Mouse (Mus musculus) G1E-ER4 (cell line): ENCODE data around the gene Sec23ip. TPM values are rescaled to one million over a fixed set of nuclear protein-coding genes. Genes with fewer than 3 reads are reported as not detected.
A peak's percentile ranks its signal among the peaks of the same experiment; 100 is the strongest.

Experiments
- GATA1 ChIP-seq: IDR thresholded peaks from one replicate; pipeline ENCODE4 v1.8.0; 2012; ENCODE audit warnings: low read length, inconsistent platforms
- polyA plus RNA-seq: library from polyadenylated mRNA; stranded (reverse); fragments of >175 nt; gene quantifications from 2 replicates; pipeline ENCODE4 v1.2.3, GENCODE M21; 2012

Gene Sec23ip
- 13.2 and 17.0 TPM in 2 replicates for polyA plus RNA-seq

DNA sequence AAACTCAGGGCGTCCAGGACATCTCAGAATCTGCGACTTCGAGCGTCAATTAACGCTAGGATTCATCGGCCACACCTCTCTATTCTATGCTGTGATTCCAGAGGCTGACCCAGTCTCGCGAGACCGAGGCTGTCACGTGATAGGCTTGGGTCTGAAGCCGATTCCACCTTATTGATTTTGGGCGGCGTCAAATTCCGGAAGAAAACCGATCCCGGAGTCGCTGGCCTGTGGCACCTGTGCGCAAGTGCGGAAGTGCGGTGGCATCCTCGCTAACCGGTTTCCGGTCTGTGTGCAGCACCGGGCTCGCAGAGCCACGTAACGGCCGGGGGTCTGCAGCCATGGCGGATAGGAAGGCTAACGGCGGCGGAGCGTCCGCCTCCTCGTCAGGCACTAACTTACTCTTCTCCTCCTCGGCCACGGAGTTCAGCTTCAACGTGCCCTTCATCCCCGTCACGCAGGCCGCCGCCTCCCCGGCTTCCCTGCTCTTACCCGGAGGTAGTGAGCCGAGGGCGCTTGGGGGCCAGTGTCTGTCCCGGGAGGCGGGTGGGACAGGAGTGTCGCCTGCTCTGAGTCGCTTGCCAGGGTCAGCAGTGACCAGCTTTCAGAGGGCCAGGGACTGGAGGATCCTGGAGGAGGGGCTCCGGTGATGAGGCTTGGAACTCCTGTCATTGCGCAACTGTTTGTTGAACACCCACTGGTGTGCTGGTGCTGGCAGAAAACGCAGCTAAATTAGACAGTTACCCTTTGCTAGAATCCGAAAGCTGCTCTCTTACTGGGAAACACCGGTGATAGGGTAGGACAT lies at the start of gene Sec23ip:
TSS of gene Sec23ip (plus strand) at position 260 of the 802 bp plus-strand sequence.
- TF ChIP-seq GATA1 = no peak

DNA sequence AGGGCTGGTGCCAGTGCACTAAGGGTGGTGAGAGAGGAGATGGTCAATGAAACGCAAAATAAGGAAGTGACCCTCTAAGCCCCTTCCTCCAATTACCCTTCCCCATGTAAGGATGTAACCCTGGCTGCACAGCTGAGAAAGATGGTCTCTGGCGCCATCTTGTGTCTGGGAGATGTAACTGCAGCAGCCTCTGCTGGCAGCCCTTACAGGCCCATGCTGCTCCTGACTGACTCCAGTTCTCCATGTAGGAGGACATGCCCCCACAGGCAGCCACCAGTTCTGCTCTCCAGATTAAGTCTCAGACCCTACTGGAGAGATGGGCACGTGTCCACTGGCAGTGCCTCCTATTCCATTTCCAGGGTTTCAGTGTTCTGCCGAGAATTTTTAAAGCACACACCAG lies 39.0 kb upstream of the Sec23ip start:
- no peak for TF ChIP-seq GATA1

DNA sequence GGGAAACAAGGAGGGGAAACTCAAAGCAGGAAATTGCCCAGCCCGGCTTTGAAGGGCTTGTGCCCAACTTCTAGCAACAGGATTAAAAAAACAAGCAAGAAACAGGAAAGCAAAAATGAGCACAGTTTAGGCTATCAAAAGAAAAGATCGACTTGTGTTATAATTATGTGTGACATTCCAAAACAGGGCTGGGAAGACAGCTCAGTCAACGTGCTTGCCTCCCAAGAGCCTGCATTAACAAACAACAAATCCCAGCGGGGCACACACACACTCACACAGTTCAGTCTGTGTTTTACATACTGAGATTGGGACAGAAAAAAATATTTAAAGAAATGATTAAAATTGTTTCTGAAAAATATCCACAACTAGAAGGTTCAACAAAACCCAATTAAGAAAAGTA lies 26.8 kb upstream of the Sec23ip start:
- no peak for TF ChIP-seq GATA1

DNA sequence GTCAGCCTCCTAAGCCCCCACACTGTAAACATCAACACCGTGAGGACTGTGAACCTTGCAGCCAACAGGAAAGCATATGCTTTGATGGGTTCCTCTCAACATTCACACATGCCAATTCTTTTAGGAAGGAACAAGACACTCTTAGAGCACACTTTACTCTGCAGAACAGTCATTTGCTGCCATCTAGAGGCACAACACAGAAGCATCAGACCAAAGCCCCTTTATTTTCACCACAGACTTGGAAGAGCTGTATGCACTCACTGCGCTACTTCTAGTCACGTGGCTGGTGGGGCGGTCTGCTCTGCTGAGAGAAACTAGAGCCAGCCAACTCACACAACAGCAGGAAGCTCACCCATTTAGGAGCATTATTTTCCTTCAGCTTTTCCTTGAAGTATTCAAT lies 20.0 kb upstream of the Sec23ip start:
- no peak for TF ChIP-seq GATA1

DNA sequence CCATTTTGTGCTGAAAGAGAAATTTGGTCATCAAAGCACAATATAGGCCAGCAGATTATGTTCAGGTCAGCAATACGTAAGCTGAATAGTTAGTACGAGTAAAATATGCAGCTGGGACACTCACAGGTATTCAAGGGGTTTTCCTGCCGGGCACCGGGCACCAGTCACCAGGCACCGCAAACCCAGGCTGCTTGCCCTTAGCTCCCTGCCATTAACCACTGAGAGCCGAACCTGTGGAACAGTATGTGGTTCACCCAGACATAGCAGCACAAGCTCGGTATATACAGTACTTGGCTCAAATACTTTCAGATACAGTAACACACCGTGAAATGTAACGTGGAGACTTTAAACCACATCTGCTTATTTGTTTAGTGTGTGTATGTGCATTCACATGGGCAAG lies 19.6 kb upstream of the Sec23ip start:
- no peak for TF ChIP-seq GATA1

DNA sequence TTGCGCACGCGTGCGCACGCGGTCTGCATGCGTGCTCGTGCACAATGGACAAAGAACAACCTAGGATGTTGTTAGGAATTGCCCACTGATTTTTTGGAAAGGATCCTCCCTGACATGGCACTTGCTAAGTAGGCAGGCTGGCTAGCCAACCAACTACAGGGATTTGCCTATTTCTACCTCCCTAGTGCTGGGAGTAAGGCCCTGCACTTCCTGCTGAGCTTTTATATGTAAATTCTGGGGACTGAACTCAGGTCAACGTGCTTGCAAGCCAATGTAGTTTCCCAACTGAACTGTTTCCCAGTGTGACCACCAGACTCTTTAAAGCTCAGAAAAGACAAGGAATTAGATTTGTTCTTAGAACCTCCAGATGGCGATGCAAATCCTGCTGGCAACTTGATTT lies 17.7 kb upstream of the Sec23ip start:
- no peak for TF ChIP-seq GATA1

DNA sequence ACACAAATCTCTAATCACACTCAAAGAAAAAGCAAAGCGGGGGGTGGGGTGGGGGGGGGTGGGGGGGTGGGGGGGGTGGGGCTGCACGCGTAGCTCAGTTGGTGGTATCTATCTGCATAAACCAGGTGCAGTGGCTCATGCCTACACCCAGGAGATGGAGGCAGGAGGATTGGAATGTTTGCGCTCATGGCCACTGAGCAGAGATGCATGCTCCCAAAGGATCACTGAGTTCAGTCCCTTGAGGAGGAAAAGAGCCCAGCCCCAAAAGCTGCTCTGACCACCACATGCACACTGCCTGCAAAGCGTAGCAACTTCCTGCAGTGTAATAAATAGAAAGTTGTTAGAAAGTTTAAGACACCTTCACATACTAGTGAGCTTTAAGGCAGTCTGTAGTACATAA lies 17.0 kb upstream of the Sec23ip start:
- no peak for TF ChIP-seq GATA1

DNA sequence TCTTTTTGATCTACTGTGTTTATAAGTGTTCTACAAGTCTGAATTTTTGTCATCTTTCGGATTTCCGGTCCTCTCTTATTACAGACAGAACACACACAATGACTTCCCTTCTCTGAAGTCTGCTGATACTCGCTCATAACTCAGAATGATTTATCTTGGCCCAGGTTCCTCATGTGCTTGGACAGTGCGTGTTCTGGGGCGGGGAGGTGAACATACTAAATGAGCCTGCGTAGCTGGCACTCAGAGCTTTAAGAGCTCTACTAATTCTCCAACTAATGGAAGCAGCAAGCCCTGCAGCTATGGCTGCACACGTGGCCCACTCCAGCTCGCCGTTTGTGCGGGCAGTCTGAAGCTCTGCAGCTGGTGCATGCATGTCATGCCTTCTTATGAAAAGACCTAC lies 16.0 kb upstream of the Sec23ip start:
- no peak for TF ChIP-seq GATA1

DNA sequence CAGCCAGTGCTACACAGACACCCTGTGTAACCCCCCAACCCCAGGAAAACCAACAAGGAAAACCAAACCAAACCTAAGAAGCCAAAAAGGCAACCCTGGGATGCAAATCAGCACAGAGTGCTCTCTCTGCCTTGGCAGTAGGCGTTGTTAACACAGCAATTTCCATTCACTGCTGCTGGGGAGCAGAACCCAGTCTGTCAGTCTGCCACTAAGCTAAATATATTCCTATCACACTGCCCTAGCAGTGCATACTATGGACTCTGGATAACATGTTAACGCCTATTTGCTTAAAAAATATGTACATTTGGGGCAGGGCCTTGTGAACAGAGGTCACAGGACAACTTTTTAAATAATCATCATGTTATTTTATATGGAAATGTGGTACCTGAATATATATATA lies 13.2 kb upstream of the Sec23ip start:
- TF ChIP-seq GATA1 = no peak

DNA sequence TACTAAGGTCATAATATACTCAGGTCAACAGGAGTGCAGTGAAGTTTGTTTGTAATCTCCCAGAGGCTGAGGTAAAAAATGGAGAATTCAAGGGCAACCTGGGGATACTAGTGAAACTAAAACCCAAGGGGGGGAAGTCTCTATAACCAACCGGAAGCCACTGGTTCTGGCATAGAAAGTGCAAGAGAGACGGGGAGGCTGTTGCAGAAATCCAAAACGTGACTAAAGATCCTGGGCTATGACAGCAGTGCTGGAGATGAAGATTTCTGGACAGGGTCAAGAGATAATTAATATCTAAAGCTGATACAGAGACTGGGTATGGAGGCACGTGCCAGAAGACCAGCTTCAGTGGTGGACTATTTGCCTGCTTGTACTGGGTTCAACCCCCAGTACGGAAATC lies 6.7 kb upstream of the Sec23ip start:
- no peak for TF ChIP-seq GATA1

DNA sequence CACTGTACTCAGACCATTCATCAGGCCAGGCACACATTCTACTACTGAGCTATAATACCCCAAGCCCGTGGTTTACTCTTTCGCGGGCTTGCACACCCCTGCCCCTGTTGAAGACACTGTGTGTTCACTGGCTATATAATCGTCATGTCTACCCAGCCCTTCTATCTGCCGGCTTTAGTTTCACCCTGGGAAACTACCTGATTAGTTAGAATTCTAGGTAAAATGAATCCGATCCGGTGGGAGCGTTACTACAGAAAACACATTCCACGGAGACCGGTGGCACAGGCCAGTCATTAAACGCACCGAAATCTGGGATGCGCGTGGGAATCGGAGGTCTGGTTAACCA lies 5.7 kb upstream of the Sec23ip start:
- TF ChIP-seq GATA1 = no peak

DNA sequence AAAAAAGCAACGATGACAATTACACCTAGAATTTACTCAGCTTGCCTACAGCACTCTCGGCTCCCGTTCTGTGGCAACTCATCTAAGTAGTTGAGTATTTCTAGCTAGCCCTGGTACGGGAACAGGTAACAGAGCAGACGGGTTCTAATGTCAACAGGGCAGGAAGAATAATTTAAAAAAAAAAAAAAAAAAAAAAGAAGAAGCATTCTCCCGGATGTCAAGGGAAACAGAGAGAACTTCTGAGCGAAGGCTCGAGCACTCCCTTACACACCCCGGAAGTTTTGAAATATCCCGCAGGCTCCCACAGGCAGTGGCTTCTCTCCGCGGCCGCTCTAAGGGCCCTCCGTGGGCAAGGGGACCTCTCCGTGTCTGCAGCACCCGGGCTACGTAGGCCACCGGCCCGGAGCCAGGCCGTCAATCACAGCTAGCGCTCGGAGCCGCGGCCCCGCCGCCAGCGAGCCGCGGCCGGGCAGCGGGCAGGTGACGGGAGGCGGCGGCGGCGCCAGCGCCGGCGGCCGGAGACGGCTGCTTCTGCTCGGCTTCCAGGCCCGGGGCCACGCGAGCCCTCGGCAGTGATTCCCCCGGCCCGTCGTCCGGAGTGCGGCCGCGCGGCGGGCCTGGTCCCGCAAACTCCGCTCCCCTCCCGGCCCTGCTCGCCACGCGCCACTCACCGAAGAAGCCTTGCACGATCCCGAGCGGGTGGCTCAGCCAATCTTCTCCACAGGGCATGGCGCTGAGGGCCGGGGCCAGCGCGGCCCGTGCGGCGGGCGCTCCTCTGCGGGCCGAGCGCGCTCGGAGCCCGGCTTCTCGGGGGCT lies 5.1 kb upstream of the Sec23ip start:
- no peak for TF ChIP-seq GATA1

DNA sequence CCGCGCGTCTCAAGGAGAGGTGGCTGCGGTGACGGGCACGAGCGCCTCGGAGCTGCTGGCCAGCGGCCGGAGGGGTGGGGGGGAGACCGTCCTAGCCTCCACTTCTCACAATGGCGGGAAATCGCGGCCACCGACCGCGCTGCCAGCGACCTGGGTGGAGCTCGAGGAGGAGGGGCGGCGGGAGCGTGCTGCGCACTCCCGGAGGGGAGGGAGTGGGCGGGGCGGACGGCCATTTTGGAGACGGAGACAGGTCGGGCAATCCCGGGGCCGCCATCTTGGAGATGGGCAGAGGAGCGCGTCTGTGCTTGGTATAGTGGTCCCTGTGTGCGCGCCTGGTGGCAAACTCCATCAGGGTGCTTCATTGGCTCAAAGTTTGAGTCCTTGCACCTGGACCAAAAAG lies 4.4 kb upstream of the Sec23ip start, which contains the start of gene Mcmbp:
TSS of gene Mcmbp (minus strand) at position 162 of the 400 bp plus-strand sequence.
- no peak for TF ChIP-seq GATA1

DNA sequence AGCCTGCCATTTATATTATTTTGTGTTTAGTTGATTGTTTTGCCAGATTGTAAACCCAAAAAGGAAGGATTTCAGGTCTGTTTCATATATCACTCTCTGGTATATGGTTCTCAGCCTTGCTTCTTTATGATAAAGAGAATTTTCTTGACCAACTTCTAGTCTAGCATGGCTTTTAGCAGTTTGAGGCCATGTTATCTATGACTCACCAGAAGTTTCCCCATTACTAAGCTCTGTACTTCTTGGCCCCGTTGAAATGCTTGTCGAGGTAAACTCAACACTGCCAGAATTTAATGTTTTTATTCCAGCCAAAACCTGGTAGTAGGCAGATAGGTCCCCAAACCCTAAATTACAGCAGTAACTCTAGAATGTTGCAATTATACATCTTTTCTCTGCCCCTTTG lies 845 bp upstream of the Sec23ip start:
- TF ChIP-seq GATA1 = no peak

DNA sequence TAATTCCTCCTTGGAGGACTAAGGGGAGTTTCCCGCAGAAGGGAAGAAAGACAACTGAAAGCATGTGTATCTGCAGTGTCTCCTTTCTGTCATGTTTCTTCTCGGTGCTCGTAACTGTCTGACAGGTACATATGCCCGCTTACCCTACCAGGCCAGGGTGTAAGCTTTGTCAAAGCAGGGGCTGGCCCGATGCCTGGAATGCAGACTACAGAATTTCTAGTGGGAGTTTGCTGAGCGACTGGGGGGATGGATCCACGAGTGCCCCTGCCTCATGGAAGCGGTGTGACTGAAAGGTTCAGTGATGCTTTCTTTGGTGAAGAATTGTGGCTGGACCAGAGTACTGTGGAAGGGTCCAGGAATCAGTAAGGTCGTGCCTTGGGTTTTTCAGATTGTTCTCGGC lies 1.4 kb downstream of the Sec23ip start:
- no peak for TF ChIP-seq GATA1

DNA sequence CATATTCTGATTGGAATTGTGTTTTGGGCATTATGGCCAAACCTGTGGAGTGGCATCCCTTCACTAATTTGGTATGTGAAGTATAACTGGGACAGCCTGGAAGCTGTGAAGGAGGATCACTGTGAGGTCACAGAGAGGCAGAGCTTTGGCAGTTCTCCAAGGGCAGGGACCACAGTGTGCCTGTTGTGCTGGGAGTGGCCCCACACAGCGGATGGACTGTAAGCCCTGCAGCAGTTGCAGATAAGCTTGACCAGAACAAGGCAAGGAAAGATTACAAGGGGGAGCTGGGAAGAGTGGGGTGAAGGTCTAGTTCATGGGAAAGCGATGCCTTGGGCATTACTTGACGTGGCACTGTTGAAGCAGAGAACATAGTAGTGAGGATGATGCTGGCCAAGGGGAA lies 4.0 kb downstream of the Sec23ip start:
- TF ChIP-seq GATA1 = peak; percentile 11

DNA sequence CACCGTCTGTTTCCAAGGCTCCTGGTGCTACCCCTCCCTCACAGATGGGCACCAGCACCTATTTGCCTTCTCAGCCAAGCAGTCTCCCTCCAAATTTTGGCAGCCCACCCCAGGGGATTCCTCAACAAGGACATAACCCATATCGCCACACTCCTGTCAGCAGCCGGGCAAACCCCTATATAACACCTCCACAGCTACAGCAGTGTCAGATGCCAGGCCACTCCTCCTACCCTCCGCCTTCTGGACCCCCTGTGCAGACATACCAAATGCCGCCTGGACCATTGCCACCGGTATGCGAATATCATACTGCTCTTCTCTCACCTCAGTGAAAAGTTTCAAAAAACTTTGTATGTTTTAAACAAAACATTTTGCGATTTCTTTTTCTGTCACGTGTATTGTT lies 5.6 kb downstream of the Sec23ip start:
- TF ChIP-seq GATA1 = no peak
